27 mouse cellular contexts compared by ENCODE assay signal in genomic region chr9:14646061-14646460, GRCm38 (mm10). TPM values are rescaled to one million over a fixed set of nuclear protein-coding genes. Genes with fewer than 3 reads are reported as not detected.
"Had no signal": no experiment of that assay in that cellular context is flagged by ENCODE, and none has a peak within 500 bp of the region (broad histone marks: within the 10 kb centered on the region; RNA-seq: fewer than 3 reads in every experiment).

No protein-coding gene starts in this region.

- H3K4me1 ChIP-seq: liver, embryonic 15.5 days had no signal

- H3K27me3 ChIP-seq: heart, embryonic 12.5 days; hindbrain, embryonic 12.5 days; intestine, embryonic 15.5 days; kidney, embryonic 15.5 days; limb, embryonic 12.5 days; liver, embryonic 15.5 days had no signal

- H3K27ac ChIP-seq: heart, embryonic 10.5 days; hindbrain, embryonic 10.5 days; hindbrain, embryonic 12.5 days; hindbrain, embryonic 14.5 days; intestine, embryonic 15.5 days; kidney, embryonic 15.5 days; kidney, postnatal 0 days; limb, embryonic 10.5 days; limb, embryonic 12.5 days; liver, embryonic 13.5 days; liver, embryonic 15.5 days had no signal

- H3K4me3 ChIP-seq: heart, embryonic 10.5 days; heart, embryonic 12.5 days; hindbrain, embryonic 10.5 days; hindbrain, embryonic 12.5 days; intestine, embryonic 15.5 days; kidney, embryonic 15.5 days; limb, embryonic 10.5 days; limb, embryonic 12.5 days; liver, embryonic 13.5 days; liver, embryonic 15.5 days had no signal

- ATAC-seq: hindbrain, embryonic 16.5 days; inflammation-experienced regulatory T-cells, adult 6 months; intestine, embryonic 15.5 days had no signal

- DNase-seq: gastrocnemius, postnatal 14 days; heart, adult 18-20 months; heart, postnatal 10 days; heart, postnatal 4 days; kidney, adult 11 months; kidney, adult 2 months; kidney, adult 9 months; kidney, postnatal 14 days; kidney, postnatal 36 days; layer of hippocampus, adult 9-11 months; layer of hippocampus, postnatal 36 days; liver; liver, embryonic 13.5 days had no signal

- H3K9ac ChIP-seq: heart, embryonic 12.5 days; hindbrain, embryonic 12.5 days; hindbrain, embryonic 14.5 days; intestine, embryonic 15.5 days; kidney, embryonic 15.5 days; limb, embryonic 12.5 days; liver, embryonic 13.5 days; liver, embryonic 15.5 days had no signal

- H3K36me3 ChIP-seq: heart, embryonic 10.5 days; heart, embryonic 12.5 days; hindbrain, embryonic 10.5 days; hindbrain, embryonic 12.5 days; intestine, embryonic 15.5 days; kidney, embryonic 15.5 days; limb, embryonic 10.5 days; limb, embryonic 12.5 days; liver, embryonic 13.5 days; liver, embryonic 15.5 days had no signal

- H3K9me3 ChIP-seq: heart, embryonic 10.5 days; hindbrain, embryonic 10.5 days; hindbrain, embryonic 12.5 days; intestine, embryonic 15.5 days; kidney, embryonic 15.5 days; limb, embryonic 10.5 days; liver, embryonic 13.5 days; liver, embryonic 15.5 days had no signal

- H3K4me2 ChIP-seq: heart, embryonic 12.5 days; hindbrain, embryonic 12.5 days; hindbrain, embryonic 14.5 days; intestine, embryonic 15.5 days; kidney, embryonic 15.5 days; limb, embryonic 12.5 days; liver, embryonic 13.5 days; liver, embryonic 15.5 days had no signal

RNA-seq across cellular contexts. Expression of gene Amotl1, which starts 1.2 kb away (rescaled TPM):
- total RNA-seq: granulocyte monocyte progenitor cell, adult 5-6 weeks had no signal
